Mouse (Mus musculus): ENCODE data around the gene Pid1.

Pid1 gene

GRCm38 (mm10) chr1:84056884-84057630 is 306.9 kb downstream of the Pid1 start:
- no peak for DNase-seq (ENCODE audit: low spot score in 2 of 2)

GRCm38 (mm10) chr1:84056306-84056705 is 307.7 kb downstream of the Pid1 start:
- DNase-seq (ENCODE audit: low spot score in 2 of 2): no peak

GRCm38 (mm10) chr1:84025746-84026145 is 338.2 kb downstream of the Pid1 start:
- DNase-seq (ENCODE audit: low spot score in 2 of 2): no peak

GRCm38 (mm10) chr1:84012871-84013375 is 351.1 kb downstream of the Pid1 start:
- no peak for DNase-seq (ENCODE audit: low spot score in 2 of 2)

GRCm38 (mm10) chr1:84002630-84003029 is 361.4 kb downstream of the Pid1 start:
- DNase-seq (ENCODE audit: low spot score in 2 of 2): no peak

Data from natural killer cell, adult 2 months (primary cell).